Mouse (Mus musculus) small intestine, adult 10 weeks (tissue): Measurements from ENCODE around the gene 4930558K02Rik. TPM values are rescaled to one million over a fixed set of nuclear protein-coding genes. Genes with fewer than 3 reads are reported as not detected.

Source experiments
- polyA plus RNA-seq: library from polyadenylated mRNA; stranded (reverse); fragments of 350-450 nt; fragmentation: Illumina TruSeq; extraction: RNeasy Lipid Tissue Mini Kit (QIAGEN cat#74804); gene quantifications from one replicate; pipeline ENCODE4 v1.2.3, GENCODE M21; 2014; ENCODE audit warnings: low replicate concordance

Gene 4930558K02Rik
- not detected for polyA plus RNA-seq

DNA sequence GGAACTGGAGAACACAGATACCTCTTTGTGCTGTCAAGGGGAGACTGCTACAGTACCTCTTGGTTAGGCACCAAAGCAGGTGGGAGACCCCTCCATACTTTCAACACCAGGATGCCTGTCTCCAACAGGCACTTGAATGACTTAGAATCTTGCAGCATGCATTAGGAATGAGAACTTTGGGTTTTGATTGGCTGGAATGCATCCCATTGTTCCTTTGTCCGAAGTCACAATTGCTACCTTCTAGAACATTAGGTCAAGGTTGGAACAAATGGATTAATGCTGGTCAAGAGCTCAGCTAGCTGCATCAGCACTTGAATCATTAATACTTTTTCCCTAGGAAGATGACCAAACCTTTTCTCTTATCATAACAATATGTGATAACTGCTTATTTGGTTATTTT, at the start of gene 4930558K02Rik:
4930558K02Rik (minus strand) TSS at position 101 of the 400 bp plus-strand sequence.

DNA sequence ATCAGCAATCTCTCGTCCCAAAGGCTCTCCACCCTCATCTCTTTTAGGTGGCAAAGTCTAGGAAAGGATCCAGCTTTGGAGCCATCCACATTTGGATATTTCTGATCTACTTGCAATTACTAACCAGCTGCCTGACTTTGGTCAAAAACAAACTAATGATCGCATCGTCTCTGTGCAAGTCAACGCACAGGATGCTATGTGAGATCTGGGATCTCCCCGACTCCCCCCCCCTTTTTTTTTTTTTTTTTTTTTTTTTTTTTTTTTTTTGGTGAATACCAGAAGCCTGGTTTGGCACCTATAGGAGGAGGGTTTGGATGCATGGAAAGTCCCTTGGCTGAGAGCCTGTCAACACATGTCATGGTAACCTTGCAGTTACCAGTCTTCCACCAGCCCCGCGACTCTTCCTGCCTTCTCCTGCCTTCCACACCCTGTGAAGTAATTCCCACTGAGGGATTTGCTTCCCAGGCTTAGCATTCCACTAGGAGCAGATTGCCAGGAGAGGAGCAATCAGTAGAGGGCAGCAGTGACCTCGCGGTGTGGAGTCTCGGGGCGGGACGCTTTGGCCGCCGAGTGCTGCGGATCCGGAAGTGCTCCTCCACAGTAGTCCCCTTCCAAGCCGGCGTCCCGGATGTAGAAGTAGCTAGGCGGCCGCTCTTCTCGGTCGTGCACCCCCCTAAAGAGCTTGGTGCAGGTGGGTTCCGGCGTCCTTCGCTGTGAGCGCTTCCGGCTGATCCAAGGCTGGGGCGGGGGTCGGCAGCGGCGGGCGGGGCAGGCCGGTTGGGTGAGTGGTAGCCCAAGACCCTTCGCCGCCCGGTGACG, 10.6 kb downstream of the 4930558K02Rik start, which contains the start of gene Pigc:
Pigc (plus strand) TSS at position 598 of the 819 bp plus-strand sequence.

Other genes with a start within 250 kb of the 4930558K02Rik start
- 12.3 TPM for gene Fasl, start 191.1 kb downstream of the 4930558K02Rik start, polyA plus RNA-seq
- gene Suco, start 103.0 kb downstream of the 4930558K02Rik start, polyA plus RNA-seq = 121 TPM
- 45.4 TPM for gene Pigc, start 10.4 kb downstream of the 4930558K02Rik start, polyA plus RNA-seq